Mouse (Mus musculus) retina, postnatal 7 days (tissue): ENCODE measurements around the gene Mlst8.
"Not testable (repeated sequence)": the region's sequence is repeated elsewhere in the genome, so short reads cannot be mapped to it uniquely, and the experiment has no call there.

ENCODE experiments used
- DNase-seq: peaks from one replicate; pipeline ENCODE4 v3.0.0-alpha.2; 2012; ENCODE audit warnings: low read depth, low spot score

The Mlst8 gene

GRCm38 (mm10) chr17:24427170-24427557 is 51.7 kb downstream of the Mlst8 start:
- no peak for DNase-seq

- peak; percentile 86 for DNase-seq
Observed at GRCm38 (mm10) chr17:24426471-24427169, 52.3 kb downstream of the Mlst8 start, which contains the start of gene Eci1. Eci1 (plus strand) TSS chr17:24426641.

DNA sequence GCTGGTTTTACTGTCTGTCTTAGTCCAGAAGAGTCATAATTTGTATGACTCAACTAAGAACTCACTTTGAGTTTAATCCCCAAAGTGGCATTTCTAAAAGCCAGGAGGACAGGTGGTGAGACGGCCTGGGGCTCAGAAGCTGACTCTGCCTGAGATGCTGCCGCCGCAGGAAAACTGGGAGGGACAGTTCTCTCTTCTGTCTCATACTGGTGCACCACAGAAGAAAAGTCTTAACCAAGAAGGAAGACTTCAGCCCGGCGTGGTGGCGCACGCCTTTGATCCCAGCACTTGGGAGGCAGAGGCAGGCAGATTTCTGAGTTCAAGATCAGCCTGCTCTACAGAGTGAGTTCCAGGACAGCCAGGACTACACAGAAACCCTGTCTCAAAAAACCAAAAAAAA is 53.0 kb downstream of the Mlst8 start:
- DNase-seq, result no peak

DNA sequence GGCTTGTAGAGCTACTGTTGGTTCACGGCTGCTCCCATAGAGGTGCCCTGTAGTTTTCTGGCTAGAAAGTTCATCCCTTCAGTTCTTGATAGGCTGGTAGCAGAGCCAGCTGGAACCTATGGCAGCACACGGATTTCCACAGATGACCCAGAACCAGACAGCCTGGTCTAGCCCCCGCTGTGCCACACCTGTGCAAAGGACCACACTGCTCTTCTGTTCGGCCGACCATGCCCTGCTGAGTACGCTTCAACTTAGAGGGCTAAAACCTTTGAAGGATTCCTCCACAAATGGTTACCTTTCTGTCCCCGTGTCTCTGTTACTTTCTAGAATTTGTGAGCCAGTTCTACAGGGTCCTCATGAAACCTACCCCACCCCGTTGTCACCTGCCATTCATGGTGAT is 53.6 kb downstream of the Mlst8 start:
- DNase-seq, result not testable (repeated sequence)

DNA sequence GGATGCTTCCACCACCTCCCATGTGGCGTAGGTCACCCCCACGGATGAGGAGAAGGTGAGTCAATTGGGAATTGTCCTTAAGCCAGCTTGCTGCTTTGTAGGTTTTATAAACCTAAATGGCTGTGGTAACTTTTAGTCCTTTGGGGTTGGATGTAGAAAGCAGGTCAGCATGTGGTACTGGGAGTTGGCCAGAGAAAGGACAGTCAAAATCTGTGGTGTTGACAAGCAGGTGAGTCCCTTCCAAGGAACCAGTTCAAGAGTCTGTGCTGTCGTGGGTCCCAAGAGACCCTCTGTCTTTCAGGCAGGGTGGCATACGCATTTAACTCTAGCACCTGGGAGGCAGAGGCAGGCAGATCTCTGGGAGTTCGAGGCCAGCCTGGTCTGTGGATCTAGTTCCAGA is 54.4 kb downstream of the Mlst8 start:
- DNase-seq, result no peak
